In genomic region chr2:145010674-145011073, GRCm38 (mm10) we compare ENCODE assay signal across 29 mouse cellular contexts.
DNase-seq lines count a peak whose midpoint lies in the region; ATAC-seq and TF ChIP-seq lines count a peak whose summit lies in the region.
"Had no signal": no experiment of that assay in that cellular context is flagged by ENCODE, and none has a peak within 500 bp of the region (broad histone marks: within the 10 kb centered on the region; RNA-seq: fewer than 3 reads in every experiment).

No protein-coding gene starts in this region.

- no peak overlapping the region for H3K27ac ChIP-seq in hindbrain, postnatal 0 days
- no peak overlapping the region for H3K27ac ChIP-seq in hindbrain, embryonic 14.5 days
- H3K27ac ChIP-seq in midbrain, embryonic 14.5 days (replicated peaks; ENCODE audit: low read depth, low read length), result no peak overlapping the region
- H3K27ac ChIP-seq in midbrain, embryonic 10.5 days (replicated peaks), result no peak overlapping the region
- H3K27ac ChIP-seq: embryonic facial prominence, embryonic 12.5 days; forebrain, embryonic 10.5 days; forebrain, embryonic 15.5 days; heart, embryonic 10.5 days; heart, embryonic 15.5 days; hindbrain, embryonic 12.5 days; kidney, embryonic 15.5 days; limb, embryonic 13.5 days had no signal

- no peak overlapping the region for H3K9ac ChIP-seq in hindbrain, postnatal 0 days (replicated peaks; ENCODE audit: low read length)
- no peak overlapping the region for H3K9ac ChIP-seq in hindbrain, embryonic 14.5 days
- H3K9ac ChIP-seq in midbrain, embryonic 14.5 days (replicated peaks; ENCODE audit: low read length), result no peak overlapping the region
- H3K9ac ChIP-seq: embryonic facial prominence, embryonic 12.5 days; forebrain, embryonic 15.5 days; heart, embryonic 15.5 days; hindbrain, embryonic 12.5 days; kidney, embryonic 15.5 days; limb, embryonic 13.5 days had no signal

- no peaks in the 10 kb centered on the region for H3K4me1 ChIP-seq in hindbrain, postnatal 0 days (ENCODE audit: insufficient read depth, low read length)
- H3K4me1 ChIP-seq in hindbrain, embryonic 14.5 days (replicated peaks; ENCODE audit: control insufficient read depth, insufficient read depth, low read length), result no peaks in the 10 kb centered on the region
- H3K4me1 ChIP-seq in midbrain, embryonic 14.5 days (ENCODE audit: control insufficient read depth, insufficient read depth, low read length), result no peaks in the 10 kb centered on the region
- no peaks in the 10 kb centered on the region for H3K4me1 ChIP-seq in midbrain, embryonic 10.5 days
- H3K4me1 ChIP-seq: embryonic facial prominence, embryonic 12.5 days; forebrain, embryonic 10.5 days; forebrain, embryonic 15.5 days; hindbrain, embryonic 12.5 days; kidney, embryonic 15.5 days; limb, embryonic 13.5 days had no signal

- H3K9me3 ChIP-seq in hindbrain, postnatal 0 days (ENCODE audit: low read length), result no peaks in the 10 kb centered on the region
- no peaks in the 10 kb centered on the region for H3K9me3 ChIP-seq in hindbrain, embryonic 14.5 days (ENCODE audit: control insufficient read depth, low read length)
- no peaks in the 10 kb centered on the region for H3K9me3 ChIP-seq in midbrain, embryonic 14.5 days (ENCODE audit: control insufficient read depth, low read length)
- H3K9me3 ChIP-seq in midbrain, embryonic 10.5 days (replicated peaks), result no peaks in the 10 kb centered on the region
- H3K9me3 ChIP-seq: embryonic facial prominence, embryonic 12.5 days; forebrain, embryonic 10.5 days; forebrain, embryonic 15.5 days; heart, embryonic 10.5 days; heart, embryonic 15.5 days; hindbrain, embryonic 12.5 days; kidney, embryonic 15.5 days; limb, embryonic 13.5 days had no signal

- no peak for ATAC-seq in hindbrain, postnatal 0 days
- ATAC-seq in hindbrain, embryonic 14.5 days (ENCODE audit: low FRiP score), result no peak
- 0 out of 2 replicates have a peak, but pooled peaks have one; percentile 34 for ATAC-seq in midbrain, embryonic 14.5 days (ENCODE audit: low FRiP score, low TSS enrichment)
- peak; percentile 58 for ATAC-seq in megakaryocyte, adult 5-6 weeks (ENCODE audit: poor library complexity, severe bottlenecking)
- ATAC-seq: activated CD4-positive, CD25-positive, alpha-beta regulatory T cell, adult 4 months; forebrain, embryonic 15.5 days; midbrain, embryonic 16.5 days had no signal

- no peaks in the 10 kb centered on the region for H3K36me3 ChIP-seq in hindbrain, postnatal 0 days (ENCODE audit: insufficient read depth, low read length)
- no peaks in the 10 kb centered on the region for H3K36me3 ChIP-seq in hindbrain, embryonic 14.5 days (replicated peaks; ENCODE audit: control insufficient read depth, insufficient read depth)
- no peaks in the 10 kb centered on the region for H3K36me3 ChIP-seq in midbrain, embryonic 14.5 days (ENCODE audit: control insufficient read depth, insufficient read depth, low read length)
- H3K36me3 ChIP-seq in midbrain, embryonic 10.5 days, result no peaks in the 10 kb centered on the region
- H3K36me3 ChIP-seq: embryonic facial prominence, embryonic 12.5 days; forebrain, embryonic 10.5 days; forebrain, embryonic 15.5 days; heart, embryonic 10.5 days; heart, embryonic 15.5 days; hindbrain, embryonic 12.5 days; kidney, embryonic 15.5 days; limb, embryonic 13.5 days had no signal

- DNase-seq in hindbrain, postnatal 0 days (ENCODE audit: low spot score), result no peak
- no peak for DNase-seq in hindbrain, embryonic 14.5 days (ENCODE audit: low spot score)
- DNase-seq in midbrain, embryonic 14.5 days, result no peak
- no peak for DNase-seq in midbrain, embryonic 10.5 days (ENCODE audit: low spot score)
- no peak for DNase-seq in spleen, postnatal 4 days (ENCODE audit: low spot score in 2 of 2)
- DNase-seq in c-Kit-positive CD71-positive TER-119-positive erythroid progenitor cells, embryonic 14.5 days (ENCODE audit: low spot score), result no peak
- DNase-seq: cerebellum, adult 11 months; cerebellum, adult 9-10 months; cerebellum, postnatal 36 days; embryo, embryonic 11 days; kidney, adult 18-20 months; kidney, postnatal 36 days; layer of hippocampus, postnatal 36 days; lung, postnatal 4 days; spleen, adult 18-20 months; thymus, adult 2 months; thymus, postnatal 36 days had no signal

- TF ChIP-seq CTCF in hindbrain, postnatal 0 days (IDR thresholded peaks at IDR 0.05; ENCODE audit: low read depth), result 0 out of 2 replicates have a peak, but pooled peaks have one; percentile 10

- no peak overlapping the region for H3K4me3 ChIP-seq in hindbrain, postnatal 0 days (ENCODE audit: low read length)
- no peak overlapping the region for H3K4me3 ChIP-seq in hindbrain, embryonic 14.5 days (replicated peaks; ENCODE audit: low read length)
- no peak overlapping the region for H3K4me3 ChIP-seq in midbrain, embryonic 14.5 days (replicated peaks; ENCODE audit: low read depth, low read length)
- H3K4me3 ChIP-seq in midbrain, embryonic 10.5 days, result no peak overlapping the region
- H3K4me3 ChIP-seq: embryonic facial prominence, embryonic 12.5 days; forebrain, embryonic 10.5 days; forebrain, embryonic 15.5 days; heart, embryonic 10.5 days; heart, embryonic 15.5 days; hindbrain, embryonic 12.5 days; kidney, embryonic 15.5 days; limb, embryonic 13.5 days had no signal

- no peaks in the 10 kb centered on the region for H3K27me3 ChIP-seq in hindbrain, postnatal 0 days (ENCODE audit: insufficient read depth, low read length)
- no peaks in the 10 kb centered on the region for H3K27me3 ChIP-seq in hindbrain, embryonic 14.5 days (ENCODE audit: control insufficient read depth, insufficient read depth, low read length)
- no peaks in the 10 kb centered on the region for H3K27me3 ChIP-seq in midbrain, embryonic 14.5 days (ENCODE audit: control insufficient read depth, insufficient read depth, low read length)
- H3K27me3 ChIP-seq in midbrain, embryonic 10.5 days (ENCODE audit: low read depth, poor library complexity, severe bottlenecking), result no peaks in the 10 kb centered on the region
- H3K27me3 ChIP-seq: embryonic facial prominence, embryonic 12.5 days; forebrain, embryonic 15.5 days; heart, embryonic 15.5 days; hindbrain, embryonic 12.5 days; kidney, embryonic 15.5 days; limb, embryonic 13.5 days had no signal

- no peak overlapping the region for H3K4me2 ChIP-seq in hindbrain, postnatal 0 days (ENCODE audit: low read depth, low read length)
- no peak overlapping the region for H3K4me2 ChIP-seq in hindbrain, embryonic 14.5 days (replicated peaks)
- no peak overlapping the region for H3K4me2 ChIP-seq in midbrain, embryonic 14.5 days (ENCODE audit: low read length)
- H3K4me2 ChIP-seq: embryonic facial prominence, embryonic 12.5 days; forebrain, embryonic 15.5 days; heart, embryonic 15.5 days; hindbrain, embryonic 12.5 days; kidney, embryonic 15.5 days; limb, embryonic 13.5 days; liver, embryonic 11.5 days had no signal

Comparison
In these comparisons a context has a peak if more than half of its experiments do, and no peak if none do; other contexts are left out.
1. ATAC-seq: peak in midbrain, embryonic 14.5 days (single experiment) and megakaryocyte, adult 5-6 weeks (single experiment); none in hindbrain, postnatal 0 days (single experiment) and hindbrain, embryonic 14.5 days (single experiment).